Mouse (Mus musculus): Measurements from ENCODE around the gene H2-DMb1.

H2-DMb1 gene

DNA sequence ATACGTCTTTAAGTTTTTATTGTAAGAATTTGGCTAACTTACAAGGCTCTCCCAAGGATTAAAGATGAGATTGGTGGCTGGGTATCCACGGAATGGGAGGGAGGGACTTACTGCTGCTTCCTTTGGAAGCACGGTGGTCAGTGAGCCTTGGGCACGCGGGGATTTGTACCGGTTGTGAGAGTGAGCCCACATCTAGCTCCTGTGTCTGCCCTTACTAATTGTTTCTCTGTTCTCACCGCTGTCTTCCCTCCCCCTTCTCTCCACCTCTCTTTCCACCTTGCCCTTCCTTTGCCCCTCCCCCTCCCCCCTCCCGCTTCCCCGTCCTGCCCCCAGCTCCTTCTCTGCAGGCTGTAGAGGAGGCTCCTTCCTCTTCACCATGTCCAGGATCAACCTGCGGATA is 55.5 kb downstream of the H2-DMb1 start:
- in situ Hi-C loops (cut with MboI, MseI), result no loop called here

DNA sequence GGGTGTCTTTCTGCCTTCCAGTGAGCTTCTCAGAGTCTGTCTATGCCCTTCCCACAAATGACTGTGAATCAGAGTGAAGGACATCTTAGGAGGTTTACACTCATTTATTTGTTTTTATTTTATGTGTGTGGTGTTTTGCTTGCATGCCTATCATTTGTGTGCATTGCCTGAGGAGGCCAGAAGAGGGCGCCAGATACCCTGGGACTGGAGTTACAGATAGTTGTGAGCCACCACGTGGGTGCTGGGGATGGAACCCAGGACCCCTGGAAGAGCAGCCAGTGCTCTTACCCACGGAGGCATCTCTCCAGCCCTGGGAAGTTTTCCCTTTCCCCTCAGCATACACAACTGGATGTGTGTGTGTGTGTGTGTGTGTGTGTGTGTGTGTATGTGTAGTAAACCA is 56.8 kb downstream of the H2-DMb1 start:
- in situ Hi-C loops (cut with MboI, MseI), result loop anchor here (5.0 kb wide), 1 partner anchor 38 kb away; no protein-coding TSS in a partner anchor

Data from T-helper 2 cell (primary cell).